Mouse (Mus musculus) midbrain, embryonic 13.5 days (tissue): ENCODE measurements around the gene Armc3. TPM values are rescaled to one million over a fixed set of nuclear protein-coding genes. Genes with fewer than 3 reads are reported as not detected.

Experiments
- polyA plus RNA-seq: library from polyadenylated mRNA; unstranded; fragments of >200 nt; fragmentation: Nextera tagmentation; extraction: Ambion mirVana; gene quantifications from 2 replicates; pipeline ENCODE4 v1.2.1, GENCODE M21; 2015

Gene Armc3
- polyA plus RNA-seq, 1 experiment from 2014 or later, result 1.7 TPM

Other genes starting within 250 kb of the Armc3 start
- 8.0 and 8.3 TPM in 2 replicates for gene Pip4k2a, start 201.2 kb upstream of the Armc3 start, polyA plus RNA-seq
- gene 4930426L09Rik, start 201.0 kb upstream of the Armc3 start, polyA plus RNA-seq, result 0.32 and 0.58 TPM in 2 replicates
- 7.7 and 8.1 TPM in 2 replicates for gene Msrb2, start 172.1 kb downstream of the Armc3 start, polyA plus RNA-seq
- gene Ptf1a, start 246.4 kb downstream of the Armc3 start, polyA plus RNA-seq, result 0.70 and 0.71 TPM in 2 replicates